In genomic region chr2:35199971-35200897, GRCm38 (mm10) we compare ENCODE assay signal across 8 mouse cellular contexts. TPM values are rescaled to one million over a fixed set of nuclear protein-coding genes. Genes with fewer than 3 reads are reported as not detected.
DNase-seq lines count a peak whose midpoint lies in the region; ATAC-seq lines count a peak whose summit lies in the region.

No protein-coding gene starts in this region.

- H3K27ac ChIP-seq in hindbrain, embryonic 15.5 days (replicated peaks): peak overlapping the region; percentile 97
- peak overlapping the region; percentile 99 for H3K27ac ChIP-seq in midbrain, embryonic 10.5 days (replicated peaks)

- ATAC-seq in frontal cortex, adult (ENCODE audit: low TSS enrichment): peak; percentile 63
- peak; percentile 79 for ATAC-seq in hindbrain, embryonic 15.5 days (ENCODE audit: low FRiP score, low read depth)

- peak overlapping the region; percentile 82 for H3K4me2 ChIP-seq in hindbrain, embryonic 15.5 days

- intact Hi-C loops in left cerebral cortex, postnatal 4 days (cut with DNase I): no loop called here

- no peaks in the 10 kb centered on the region for H3K36me3 ChIP-seq in hindbrain, embryonic 15.5 days
- H3K36me3 ChIP-seq in midbrain, embryonic 10.5 days: peaks cover 13% of the 10 kb centered on the region

- no peaks in the 10 kb centered on the region for H3K27me3 ChIP-seq in hindbrain, embryonic 15.5 days
- H3K27me3 ChIP-seq in midbrain, embryonic 10.5 days (ENCODE audit: low read depth, poor library complexity, severe bottlenecking): no peaks in the 10 kb centered on the region

- no peaks in the 10 kb centered on the region for H3K9me3 ChIP-seq in hindbrain, embryonic 15.5 days
- no peaks in the 10 kb centered on the region for H3K9me3 ChIP-seq in midbrain, embryonic 10.5 days (replicated peaks)

- peak overlapping the region; percentile 80 for H3K4me3 ChIP-seq in hindbrain, embryonic 15.5 days
- peak overlapping the region; percentile 89 for H3K4me3 ChIP-seq in midbrain, embryonic 10.5 days

- under 1% methylated on average over 85 of the region's 90 CpGs for WGBS in hindbrain, embryonic 15.5 days
- 2% methylated on average over 87 of the region's 90 CpGs for WGBS in midbrain, embryonic 10.5 days

- peaks cover 31% of the 10 kb centered on the region for H3K4me1 ChIP-seq in hindbrain, embryonic 15.5 days (replicated peaks)
- H3K4me1 ChIP-seq in midbrain, embryonic 10.5 days: peaks cover 26% of the 10 kb centered on the region

- DNase-seq in layer of hippocampus, adult 11-12 months (ENCODE audit: low spot score): peak; percentile 51
- DNase-seq in layer of hippocampus, adult 9-10 months (ENCODE audit: low spot score): no peak
- DNase-seq in cerebellum, adult 11-12 months: peak; percentile 59
- DNase-seq in left cerebral cortex, postnatal 4 days: peak; percentile 35
- DNase-seq in midbrain, embryonic 10.5 days (ENCODE audit: low spot score): peak; percentile 60
- DNase-seq in spleen, postnatal 36 days (ENCODE audit: low spot score in 2 of 2): peak; percentile 36 to 43

- H3K9ac ChIP-seq in hindbrain, embryonic 15.5 days: peak overlapping the region; percentile 92

RNA-seq across cellular contexts. Expression of gene Rab14, which starts 0.7 kb away (rescaled TPM):
- polyA plus RNA-seq in hindbrain, embryonic 15.5 days (2015; fragmentation: Nextera tagmentation; extraction: Ambion mirVana): 407 and 436 TPM in 2 replicates
- 100 to 1,000 TPM; 221 to 222 TPM for total RNA-seq in left cerebral cortex, postnatal 4 days (2021)
- polyA plus RNA-seq in midbrain, embryonic 10.5 days (2016; fragmentation: Nextera tagmentation; extraction: Ambion mirVana): 272 and 294 TPM in 2 replicates

RNA-seq across cellular contexts. Expression of gene Gsn, which starts 55.9 kb away (rescaled TPM):
- polyA plus RNA-seq in hindbrain, embryonic 15.5 days (2015; fragmentation: Nextera tagmentation; extraction: Ambion mirVana): 24.4 and 27.4 TPM in 2 replicates
- total RNA-seq in left cerebral cortex, postnatal 4 days (2021): 10 to 100 TPM; 20.0 to 20.7 TPM
- polyA plus RNA-seq in midbrain, embryonic 10.5 days (2016; fragmentation: Nextera tagmentation; extraction: Ambion mirVana): 13.7 and 23.4 TPM in 2 replicates
